Mouse (Mus musculus) adrenal gland, adult 18-20 months (tissue): Measurements from ENCODE around the gene Dync1i1. TPM values are rescaled to one million over a fixed set of nuclear protein-coding genes. Genes with fewer than 3 reads are reported as not detected.
A peak's percentile ranks its signal among the peaks of the same experiment; 100 is the strongest.
"Not testable (repeated sequence)": the region's sequence is repeated elsewhere in the genome, so short reads cannot be mapped to it uniquely, and the experiment has no call there.

Source experiments
- DNase-seq, 2 experiments: peaks; one replicate each; pipeline ENCODE4 v3.0.0; 2021 to 2022; ENCODE audit warnings: low spot score in 2 of 2
- long read RNA-seq, 2 experiments: library from polyadenylated mRNA; stranded (forward); transcript quantifications; one replicate each; pipeline ENCODE4 v2.0.0; 2021
- total RNA-seq, 2 experiments: library from RNA; stranded (reverse); gene quantifications; 1 replicate in 1 of 2; 2 replicates in 1 of 2; pipeline ENCODE4 v1.2.3; 2021

Gene Dync1i1
- total RNA-seq, result 1 to 10 TPM; 1.2 to 1.7 TPM
- long read RNA-seq, experiment 1, partial matches to known transcripts, result 0 of 3 reads
- long read RNA-seq, experiment 1, other reads (novel, unspliced or antisense), result 0 of 3 reads
- long read RNA-seq, experiment 2, transcript Dync1i1-201 (16 exons, 2,518 nt), result major isoform, 8 of 10 reads
- long read RNA-seq, experiment 2, partial matches to known transcripts, result 0 of 10 reads
- long read RNA-seq, experiment 2, other reads (novel, unspliced or antisense), result 1 of 10 reads

- DNase-seq, result peak; percentile 15 to 20
Observed at GRCm38 (mm10) chr6:5725611-5726236, at the start of gene Dync1i1. Gene Dync1i1, plus strand, starts transcription at chr6:5725639.

GRCm38 (mm10) chr6:5679738-5680137 is 45.7 kb upstream of the Dync1i1 start:
- DNase-seq, result no peak

GRCm38 (mm10) chr6:5701826-5702225 is 23.6 kb upstream of the Dync1i1 start:
- DNase-seq, result no peak

DNA sequence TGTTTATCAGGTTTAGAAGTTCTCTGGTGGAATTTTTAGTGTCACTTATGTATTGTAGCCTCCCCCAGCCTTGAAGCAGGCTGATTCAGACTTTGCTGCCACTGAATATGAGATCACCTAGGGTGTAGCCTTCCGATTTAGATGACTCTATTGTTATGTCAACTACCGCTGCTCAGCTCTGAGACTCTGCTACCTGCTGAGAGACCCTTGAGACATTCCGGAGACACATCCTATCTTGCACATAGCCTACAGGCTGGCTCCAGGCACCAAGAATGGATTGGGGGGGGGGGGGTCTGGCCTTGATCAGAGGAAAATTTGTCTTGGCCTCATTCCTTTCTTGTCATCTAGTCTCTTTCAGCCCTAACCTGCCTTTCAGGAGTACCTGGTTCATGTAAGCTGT is 17.5 kb upstream of the Dync1i1 start:
- not testable (repeated sequence) for DNase-seq

GRCm38 (mm10) chr6:5710063-5710605 is 15.3 kb upstream of the Dync1i1 start:
- DNase-seq, result no peak

GRCm38 (mm10) chr6:5712620-5713019 is 12.8 kb upstream of the Dync1i1 start:
- no peak for DNase-seq

DNA sequence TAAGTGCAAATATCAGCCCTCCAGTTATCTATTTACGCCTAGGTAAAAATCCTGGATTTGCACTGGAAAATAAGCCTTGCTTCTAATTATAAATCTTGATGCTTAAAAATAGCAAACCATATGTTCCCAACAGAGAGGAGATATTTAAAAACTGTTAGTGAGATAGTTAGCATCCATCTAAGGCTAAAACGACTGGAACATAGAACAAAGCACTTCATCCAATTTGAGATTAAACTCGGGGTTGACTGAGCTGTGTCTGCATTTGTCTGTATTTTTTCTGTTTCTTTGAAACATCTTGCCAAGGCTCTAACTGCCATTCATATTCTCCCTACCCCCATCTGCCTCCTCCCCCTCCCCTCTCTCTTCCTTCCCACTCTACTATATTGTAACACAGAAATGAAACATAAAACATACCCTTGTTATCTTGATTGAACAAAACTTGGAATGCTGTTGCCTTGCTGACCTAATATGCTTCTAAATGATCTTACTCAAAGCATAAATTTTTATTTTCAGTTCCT is 10.3 kb upstream of the Dync1i1 start:
- DNase-seq, result no peak

DNA sequence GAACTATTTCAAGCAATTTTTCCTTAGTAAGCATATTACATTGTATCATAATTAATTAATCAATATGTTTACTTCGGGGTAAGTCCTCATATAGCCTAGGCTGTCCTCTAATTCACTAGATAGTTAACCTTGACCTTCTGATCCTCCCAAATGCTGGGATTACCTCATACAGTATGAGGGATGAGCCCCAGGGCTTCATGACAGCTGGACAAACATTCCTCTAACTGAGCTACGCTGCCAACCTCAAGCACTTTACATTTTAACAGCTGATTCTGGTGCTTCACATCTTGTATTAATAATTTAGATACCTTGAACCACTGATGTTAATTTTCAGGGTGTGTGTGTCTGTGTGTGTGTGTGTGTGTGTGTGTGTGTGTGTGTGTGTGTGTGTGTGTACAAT is 6.5 kb upstream of the Dync1i1 start:
- no peak for DNase-seq

DNA sequence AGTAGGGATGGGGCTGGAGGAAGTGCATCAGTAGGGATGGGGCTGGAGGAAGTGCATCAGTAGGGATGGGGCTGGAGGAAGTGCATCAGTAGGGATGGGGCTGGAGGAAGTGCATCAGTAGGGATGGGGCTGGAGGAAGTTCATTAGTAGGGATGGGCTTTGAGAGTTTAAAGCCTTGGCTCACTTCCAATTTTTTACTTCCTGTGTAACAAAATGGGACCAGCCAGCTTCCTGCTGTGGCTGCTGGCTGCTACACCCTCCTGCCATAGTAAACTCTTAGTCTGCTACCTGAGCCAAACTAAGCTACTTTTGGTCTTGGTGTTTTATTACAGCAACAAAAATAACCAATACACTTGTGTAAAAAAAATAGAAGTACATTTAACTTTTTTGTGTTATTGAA is 4.7 kb upstream of the Dync1i1 start:
- not testable (repeated sequence) for DNase-seq

- DNase-seq, result no peak
Observed at GRCm38 (mm10) chr6:5723986-5724385, 1.5 kb upstream of the Dync1i1 start.

DNA sequence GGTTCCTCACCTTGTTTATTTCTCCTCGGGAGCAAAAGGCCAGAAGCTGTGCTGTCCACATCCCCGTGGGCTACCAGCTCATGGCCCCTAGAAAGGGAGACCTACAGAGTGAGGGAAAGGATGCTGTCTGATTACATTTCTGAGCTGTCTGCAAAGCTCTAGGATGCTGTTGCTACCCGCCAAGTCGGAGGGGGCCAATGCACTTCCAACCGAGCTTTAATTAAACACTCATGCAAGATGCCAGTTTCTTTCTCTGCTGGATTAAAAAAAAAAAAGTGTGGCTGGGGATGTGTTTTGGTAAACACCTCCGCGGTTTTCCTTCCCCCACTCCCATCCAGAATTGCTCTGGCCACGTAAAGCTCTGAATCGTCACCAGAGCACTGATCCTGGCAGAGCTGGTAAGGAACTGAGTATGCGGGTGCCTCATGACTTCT is 815 bp downstream of the Dync1i1 start:
- no peak for DNase-seq

DNA sequence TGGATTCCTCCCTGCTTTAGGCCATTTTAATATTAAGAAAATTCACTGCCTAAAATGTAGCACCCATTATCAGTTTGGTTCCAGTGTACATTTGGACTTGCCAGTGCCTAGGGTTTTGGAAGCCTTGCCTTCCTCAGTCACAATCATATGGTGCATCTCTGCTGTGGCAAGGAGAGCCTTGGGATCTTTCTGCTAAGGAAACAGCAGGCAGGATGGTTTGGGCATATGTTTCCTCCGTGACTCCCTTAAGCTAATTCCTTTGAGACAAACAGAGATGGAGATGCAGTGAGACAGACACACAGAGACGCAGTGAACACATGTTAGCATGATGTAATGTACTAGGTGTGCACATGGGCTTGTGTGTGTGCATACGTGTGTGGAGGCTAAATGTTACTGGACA is 7.8 kb downstream of the Dync1i1 start:
- no peak for DNase-seq

GRCm38 (mm10) chr6:5734398-5734797 is 9.0 kb downstream of the Dync1i1 start:
- no peak for DNase-seq

DNA sequence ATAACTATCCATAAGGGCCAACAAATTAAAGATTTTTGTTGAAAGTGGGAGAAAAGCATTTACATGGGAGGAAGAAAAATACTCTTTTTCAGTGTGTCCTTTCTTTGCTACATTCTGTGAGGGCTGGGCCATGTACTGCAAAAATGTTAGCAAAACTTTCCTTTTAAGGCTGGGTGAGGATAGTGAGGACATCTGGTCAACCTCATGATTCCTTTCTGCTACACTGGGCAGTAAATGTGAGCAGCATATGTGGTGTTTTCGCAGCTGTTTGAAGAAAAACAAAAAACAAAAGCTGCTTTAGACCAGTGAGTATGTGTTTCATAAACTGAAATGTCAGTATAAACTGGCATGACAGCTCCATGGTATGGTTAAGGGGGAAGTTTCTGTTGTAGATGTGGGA is 9.4 kb downstream of the Dync1i1 start:
- no peak for DNase-seq

DNA sequence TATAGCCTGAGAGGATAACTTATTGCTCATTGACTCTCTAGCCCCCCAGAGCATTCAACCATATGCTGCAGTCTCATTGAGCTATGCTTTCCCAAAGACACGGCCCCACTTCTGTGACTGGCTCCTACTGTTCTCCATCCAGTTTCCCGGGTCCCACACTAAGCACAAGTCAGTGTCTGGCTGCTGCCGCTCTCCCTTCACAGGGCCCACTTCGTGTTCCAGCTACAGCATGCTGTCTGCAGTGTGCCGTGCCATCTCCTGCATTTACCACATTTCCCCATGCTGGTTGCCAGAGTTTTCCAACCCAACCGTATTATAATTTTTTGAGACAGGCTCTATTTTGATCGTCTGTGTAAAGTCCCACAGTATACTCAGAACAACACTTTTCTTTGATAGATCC is 14.3 kb downstream of the Dync1i1 start:
- DNase-seq, result no peak

- DNase-seq, result no peak
Observed at GRCm38 (mm10) chr6:5741395-5742032, 16.1 kb downstream of the Dync1i1 start.

- DNase-seq, result no peak
Observed at GRCm38 (mm10) chr6:5750079-5750711, 24.8 kb downstream of the Dync1i1 start.

DNA sequence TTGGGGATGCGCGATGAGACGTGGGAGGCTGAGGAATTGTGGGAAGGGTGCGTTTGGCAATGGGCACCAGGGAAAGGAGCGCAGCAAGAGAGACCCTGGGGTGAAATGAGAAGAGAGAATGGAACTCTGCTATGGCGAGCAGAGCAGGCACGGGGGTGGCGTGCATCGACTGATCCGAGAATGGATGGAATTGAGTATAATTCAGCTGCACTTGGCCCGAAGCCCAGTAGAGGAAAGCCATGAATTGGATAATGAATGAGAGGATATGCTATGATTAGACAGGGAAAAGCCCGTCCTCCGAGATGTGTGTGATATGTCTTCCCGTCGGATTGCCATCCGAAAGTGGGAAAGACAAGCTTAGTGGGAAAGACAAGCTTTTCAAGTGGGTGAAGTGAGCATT is 26.7 kb downstream of the Dync1i1 start:
- DNase-seq, result no peak

- DNase-seq, result no peak
Observed at GRCm38 (mm10) chr6:5752617-5753016, 27.2 kb downstream of the Dync1i1 start.

DNA sequence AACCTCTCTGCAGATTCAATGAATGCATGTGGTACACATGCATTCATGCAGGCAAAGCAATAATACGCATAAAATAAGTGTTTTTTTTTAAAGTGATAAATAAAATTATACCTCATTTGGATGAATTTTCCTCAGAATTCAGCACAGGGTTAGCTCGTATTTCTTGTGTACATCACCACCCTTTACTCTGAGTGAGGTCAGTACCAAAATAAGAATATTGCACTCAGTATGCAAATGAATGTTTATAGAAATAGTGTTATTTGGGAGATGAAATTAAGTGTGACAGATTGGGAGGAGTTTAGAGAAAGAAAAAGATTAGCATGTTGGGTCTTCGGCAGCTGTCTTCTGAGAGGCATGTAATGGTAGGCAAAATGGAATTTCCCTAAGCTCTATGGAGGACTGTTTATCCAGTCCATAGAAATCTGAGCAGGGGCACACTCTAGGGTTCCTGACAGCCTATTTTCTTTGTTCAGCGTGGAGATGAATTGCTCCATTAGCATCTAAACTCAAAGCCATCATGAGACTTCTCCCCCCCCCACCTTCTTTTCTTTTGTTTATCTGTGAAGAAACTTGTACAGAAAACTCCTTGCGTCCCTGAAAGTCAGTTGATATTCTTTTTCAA is 31.2 kb downstream of the Dync1i1 start:
- no peak for DNase-seq

DNA sequence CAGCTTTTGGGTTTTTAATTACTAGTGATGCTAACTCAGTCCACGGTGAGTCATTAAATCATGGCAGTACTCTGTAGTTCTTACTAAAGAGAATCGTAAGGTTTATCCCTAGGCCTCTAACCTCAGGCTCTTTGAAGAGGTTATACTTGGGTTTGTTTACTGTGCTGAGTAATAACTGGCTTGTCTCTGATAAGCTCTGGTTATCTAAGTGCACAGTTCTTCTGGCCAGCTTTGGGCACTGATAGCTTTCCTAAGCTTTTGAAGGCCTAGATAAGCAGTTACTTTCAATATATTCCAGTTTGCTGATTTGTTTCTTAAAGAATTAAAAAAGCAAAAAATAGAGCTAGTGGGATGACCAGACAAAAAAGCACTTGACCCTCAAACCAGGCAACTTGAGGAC is 37.5 kb downstream of the Dync1i1 start:
- DNase-seq, result no peak
